Mouse (Mus musculus) layer of hippocampus, postnatal 10 days (tissue): Measurements from ENCODE around the gene Atp8a2. TPM values are rescaled to one million over a fixed set of nuclear protein-coding genes. Genes with fewer than 3 reads are reported as not detected.
"Not testable (repeated sequence)": the region's sequence is repeated elsewhere in the genome, so short reads cannot be mapped to it uniquely, and the experiment has no call there.

Experiments used
- DNase-seq, 2 experiments: peaks; one replicate each; pipeline ENCODE4 v3.0.0; 2021; ENCODE audit warnings: low spot score in 2 of 2
- total RNA-seq, 2 experiments: library from RNA; stranded (reverse); gene quantifications; 2 replicates each; pipeline ENCODE4 v1.2.3; 2021

The Atp8a2 gene
- total RNA-seq, 2 experiments from 2014 or later: 61.5 to 72.0 TPM

DNA sequence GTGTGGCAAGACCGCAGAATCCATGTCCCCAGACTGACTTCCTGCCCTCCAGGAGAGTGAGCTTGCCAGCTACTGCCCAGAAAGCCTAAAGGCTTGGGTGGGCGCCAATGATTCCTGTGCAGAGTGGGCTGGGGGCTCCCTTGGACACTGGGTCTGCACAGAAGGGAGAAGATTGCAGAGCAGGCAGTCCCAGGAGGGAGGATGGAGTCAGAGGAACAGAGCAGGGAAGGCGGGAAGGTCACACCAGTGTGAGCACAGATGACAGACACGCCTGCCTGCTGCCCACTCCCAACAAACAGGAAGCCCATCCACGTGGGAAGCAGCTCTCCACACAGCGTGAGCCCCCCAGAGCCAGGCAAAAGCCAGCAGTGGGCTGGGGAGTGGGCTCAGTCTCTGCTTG, 547.6 kb downstream of the Atp8a2 start:
- no peak for DNase-seq

DNA sequence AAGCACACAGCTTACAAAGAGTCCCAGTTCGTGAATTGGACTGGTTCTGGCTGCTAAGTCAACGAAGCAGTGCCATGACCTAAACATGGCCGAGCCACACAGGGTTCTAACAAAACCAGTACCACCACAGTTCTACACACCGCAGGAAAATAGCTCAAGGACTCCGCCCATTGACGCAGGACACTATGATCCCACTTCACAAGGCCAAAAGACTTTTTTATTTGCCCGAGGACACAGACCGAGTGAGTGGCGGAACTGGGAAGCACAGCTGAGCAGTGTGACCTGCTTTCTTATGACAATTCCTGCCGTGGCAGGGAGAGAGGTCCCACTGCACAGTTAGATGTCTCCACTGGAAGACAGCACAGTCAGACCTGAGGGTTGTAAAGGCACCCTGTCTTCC, 548.4 kb downstream of the Atp8a2 start:
- no peak for DNase-seq

DNA sequence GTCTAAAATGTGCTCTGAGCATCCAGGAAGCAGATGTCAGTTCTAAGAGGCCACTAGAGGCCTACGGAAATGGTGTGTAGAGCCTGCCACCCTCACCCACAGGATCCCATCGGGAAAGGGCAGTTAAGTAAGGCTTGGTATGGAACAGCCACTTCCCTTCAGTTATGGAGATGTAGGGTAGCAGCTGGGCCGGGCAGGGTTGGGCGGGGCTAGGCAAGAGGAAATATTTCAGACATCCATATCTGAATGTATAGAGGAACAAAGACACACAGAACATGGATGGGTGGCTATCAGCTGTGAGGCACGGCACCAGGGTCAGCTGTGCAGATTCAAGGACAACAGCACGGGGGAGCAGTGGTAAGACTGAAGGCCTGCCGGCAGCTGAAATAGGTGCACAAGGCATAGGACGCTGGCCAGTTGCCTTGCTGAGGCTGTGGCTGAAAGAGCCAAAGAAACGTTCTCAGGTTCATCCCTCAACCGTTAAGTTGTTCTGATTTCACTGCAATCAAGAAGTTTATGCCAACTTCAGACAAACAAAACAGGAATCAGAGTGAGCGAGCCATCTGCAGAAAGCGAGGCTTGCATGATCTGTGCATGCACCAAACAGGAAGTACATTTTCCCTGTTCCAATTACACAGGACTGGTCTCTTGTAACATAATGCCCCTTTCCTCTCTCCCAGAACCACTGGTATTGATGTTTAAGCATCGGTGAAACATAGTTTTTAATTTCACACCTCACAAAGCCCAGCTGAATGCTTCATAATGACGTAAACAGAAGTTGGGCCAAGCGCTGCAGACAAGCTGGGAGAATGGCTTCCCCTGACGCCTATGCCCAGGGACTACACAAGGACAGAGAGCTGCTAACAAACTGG, 549.9 kb downstream of the Atp8a2 start:
- DNase-seq: no peak

DNA sequence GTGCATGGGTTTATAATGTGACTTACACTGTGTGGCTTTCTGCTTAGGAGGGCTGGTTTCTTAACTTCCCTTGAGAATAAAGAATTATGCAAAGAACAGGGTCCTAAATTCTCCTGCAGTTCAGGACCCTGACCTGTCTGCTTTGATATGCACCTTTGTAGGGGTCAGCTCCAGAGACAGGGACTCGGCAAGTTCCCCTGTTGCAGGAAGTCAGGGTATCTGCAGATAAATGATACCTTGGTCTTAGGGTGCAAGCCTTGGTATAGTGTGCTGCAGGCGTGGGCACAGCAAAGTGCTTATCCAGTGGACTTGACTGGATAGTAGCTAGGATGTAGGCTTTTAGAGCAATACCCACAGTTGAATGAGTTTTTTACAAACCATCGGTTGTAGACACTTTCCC, 552.1 kb downstream of the Atp8a2 start:
- no peak for DNase-seq

DNA sequence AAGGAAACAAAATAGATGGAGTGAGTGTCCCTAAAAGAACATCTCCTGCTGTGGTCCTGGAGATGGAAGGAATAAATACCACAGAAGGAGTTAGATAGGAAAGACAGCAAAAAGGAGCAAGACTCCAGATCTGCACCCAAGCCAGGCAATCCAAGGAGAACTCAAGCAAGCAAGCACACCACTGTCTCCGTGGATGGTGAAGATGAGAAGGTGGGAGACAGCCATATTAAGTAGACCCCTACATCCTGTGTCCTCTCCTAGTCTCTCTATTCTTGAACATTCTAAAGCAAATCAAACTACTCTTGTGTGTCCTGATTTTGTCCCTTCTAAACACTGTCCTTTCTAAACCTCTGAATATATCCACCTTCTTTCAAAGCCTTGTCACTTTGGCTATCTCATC, 552.8 kb downstream of the Atp8a2 start:
- DNase-seq: no peak

DNA sequence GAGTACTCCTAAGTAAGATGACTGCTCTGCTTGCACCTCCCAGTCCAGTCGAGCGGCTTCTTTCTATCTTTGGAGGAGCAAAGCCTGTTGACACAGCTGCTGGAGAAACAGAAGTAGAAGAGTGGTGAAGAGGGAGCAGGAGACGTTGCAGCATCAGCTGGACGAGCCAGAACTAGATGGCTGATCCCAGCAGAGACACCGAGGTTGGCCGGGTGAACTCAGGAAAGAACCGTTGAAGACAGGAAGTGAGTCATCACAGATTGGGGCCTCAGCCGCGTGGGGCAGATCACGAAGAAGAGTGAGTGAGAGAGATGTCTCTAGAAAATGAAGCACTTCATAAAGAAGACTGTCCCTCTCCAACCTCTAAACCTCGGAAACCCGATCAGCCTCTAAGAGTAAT, 553.4 kb downstream of the Atp8a2 start:
- DNase-seq: no peak

DNA sequence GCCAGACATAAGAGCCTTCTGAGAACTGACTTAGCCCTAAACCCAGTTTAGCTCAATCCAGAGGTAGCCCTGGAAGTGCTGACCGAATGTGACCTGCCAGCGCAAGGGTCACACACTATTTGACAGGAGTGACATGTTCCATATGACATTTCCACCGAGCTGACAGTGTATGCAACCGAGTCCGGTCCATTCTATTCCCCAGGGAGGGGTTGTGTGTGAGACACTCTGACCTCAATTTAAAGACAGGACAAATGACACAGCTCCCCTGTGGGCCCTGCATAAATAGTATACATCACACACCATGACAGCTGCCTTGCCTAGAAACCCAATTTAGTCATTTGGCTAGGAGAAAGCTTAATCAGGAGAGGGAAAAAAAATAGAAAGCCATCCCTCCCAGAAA, 555.1 kb downstream of the Atp8a2 start:
- no peak for DNase-seq

DNA sequence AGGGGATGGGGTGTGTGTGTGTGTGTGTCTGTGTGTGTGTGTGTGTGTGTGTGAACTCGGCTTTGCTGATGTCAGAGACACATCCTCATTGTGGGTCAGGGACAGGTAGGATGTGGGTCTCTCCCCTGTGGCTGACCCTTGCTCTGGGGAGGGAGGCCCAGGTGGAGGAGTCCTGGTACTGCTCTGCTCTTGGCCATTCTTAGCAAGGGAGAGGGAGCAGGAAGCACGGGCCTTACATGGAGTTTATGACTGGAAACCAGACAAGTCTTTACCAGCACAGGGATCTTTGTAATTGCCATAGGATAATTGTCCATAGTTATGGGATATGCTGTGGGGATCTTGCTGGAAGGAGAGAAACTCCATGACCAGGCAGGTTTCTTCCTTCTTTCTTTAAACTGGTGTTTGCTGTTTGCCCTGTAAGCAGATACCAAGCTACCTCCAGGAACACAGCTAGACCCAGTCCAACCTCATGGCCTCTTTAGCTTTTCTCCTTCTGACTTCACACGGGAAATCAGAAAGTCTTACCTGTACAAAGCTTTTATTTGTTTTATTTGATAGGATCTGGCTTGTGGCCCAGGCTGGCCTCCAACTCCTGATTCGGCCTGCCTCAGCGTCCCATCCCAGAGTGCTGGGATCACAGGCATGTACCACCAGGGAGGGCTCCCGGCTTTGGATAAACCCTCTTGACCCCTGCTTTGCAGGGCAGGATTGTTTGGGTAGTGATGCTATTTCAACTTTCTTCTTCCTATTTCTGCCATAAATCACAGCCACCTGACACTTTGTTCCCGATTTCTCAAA, 557.9 kb downstream of the Atp8a2 start:
- DNase-seq: no peak

DNA sequence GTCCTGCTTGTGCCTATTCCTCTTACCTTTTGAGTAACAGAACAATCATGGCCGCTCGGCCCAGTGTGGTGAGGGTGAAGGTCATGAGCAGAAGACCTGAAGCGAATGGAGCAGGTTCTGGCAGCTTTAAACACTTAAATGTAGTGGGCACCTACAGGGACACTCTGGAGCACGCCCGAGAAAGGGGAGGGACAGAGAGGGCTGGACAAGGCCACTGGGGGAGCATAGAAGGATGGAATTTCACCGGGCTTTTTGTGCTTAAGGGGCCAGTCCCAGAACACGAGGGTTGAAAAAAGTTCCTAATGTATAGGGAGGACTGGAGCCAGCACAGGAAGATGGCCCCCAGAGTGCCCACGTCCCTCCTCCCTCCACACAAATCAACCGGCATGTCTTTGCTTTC, 563.0 kb downstream of the Atp8a2 start:
- DNase-seq: no peak

DNA sequence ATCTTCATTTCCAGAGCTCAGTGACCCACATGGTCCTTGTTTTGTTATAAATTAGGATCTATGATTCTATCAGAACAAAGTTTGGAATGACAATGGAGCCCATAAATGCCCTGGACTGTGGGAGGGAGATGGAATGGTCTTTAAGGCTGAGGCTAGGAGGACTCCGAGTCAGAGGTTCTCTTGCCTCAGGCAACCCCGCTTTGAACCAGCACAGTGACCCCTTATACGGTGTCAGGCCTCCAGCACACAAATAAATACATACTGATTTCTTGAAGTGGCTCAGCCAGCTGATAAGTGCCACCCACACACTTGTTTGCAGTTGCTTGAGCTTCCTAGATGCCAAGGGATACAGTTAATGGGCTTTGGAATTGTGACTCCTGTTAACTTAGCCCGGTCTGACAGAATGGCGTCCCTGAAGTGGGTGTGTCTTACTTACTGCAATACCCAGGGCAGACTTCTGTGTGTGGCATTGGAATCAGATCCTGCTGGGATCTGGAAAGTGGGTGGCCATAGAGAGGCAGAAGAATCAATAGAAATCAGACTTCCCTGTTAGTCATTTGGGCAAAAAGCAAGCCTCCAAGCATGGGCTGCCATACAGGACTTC, 563.6 kb downstream of the Atp8a2 start:
- no peak for DNase-seq

DNA sequence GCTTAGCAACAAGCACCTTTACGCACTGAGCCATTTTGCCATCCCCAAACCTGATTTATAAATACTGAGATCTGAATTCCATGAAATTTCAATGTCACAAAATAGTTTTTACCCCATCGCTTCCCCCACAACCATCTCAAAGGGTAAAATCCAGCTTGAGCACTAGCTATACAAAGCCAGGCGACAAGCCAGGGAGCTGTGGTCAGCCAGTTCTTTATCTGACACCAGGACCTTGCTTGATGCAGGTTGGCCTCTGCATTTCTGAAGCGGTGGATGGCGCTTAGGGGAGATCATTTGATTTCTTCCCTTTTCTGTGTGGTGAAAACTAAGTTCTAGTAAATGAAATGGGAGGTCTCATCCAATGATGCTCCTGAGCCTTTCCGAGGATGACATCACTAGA, 564.9 kb downstream of the Atp8a2 start:
- DNase-seq: no peak

DNA sequence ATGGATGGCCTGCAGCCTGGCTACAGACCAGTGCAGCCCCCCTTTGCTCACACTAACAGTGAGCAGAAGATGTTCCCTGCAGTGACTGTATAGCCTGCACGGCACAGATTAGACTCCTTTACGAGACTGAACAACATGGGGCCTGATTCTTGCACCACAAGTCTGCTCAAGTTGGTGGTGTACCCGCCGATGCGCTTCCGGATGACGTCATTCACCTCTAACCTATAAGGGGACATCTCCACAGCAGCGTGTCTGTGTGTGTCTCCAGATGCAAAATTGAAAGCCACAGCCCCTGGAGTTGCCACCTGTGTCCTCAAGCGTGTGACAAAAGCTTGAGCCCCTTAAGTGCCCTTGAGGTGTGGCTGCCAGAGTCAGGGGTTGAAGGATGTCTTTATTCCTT, 566.9 kb downstream of the Atp8a2 start:
- no peak for DNase-seq

DNA sequence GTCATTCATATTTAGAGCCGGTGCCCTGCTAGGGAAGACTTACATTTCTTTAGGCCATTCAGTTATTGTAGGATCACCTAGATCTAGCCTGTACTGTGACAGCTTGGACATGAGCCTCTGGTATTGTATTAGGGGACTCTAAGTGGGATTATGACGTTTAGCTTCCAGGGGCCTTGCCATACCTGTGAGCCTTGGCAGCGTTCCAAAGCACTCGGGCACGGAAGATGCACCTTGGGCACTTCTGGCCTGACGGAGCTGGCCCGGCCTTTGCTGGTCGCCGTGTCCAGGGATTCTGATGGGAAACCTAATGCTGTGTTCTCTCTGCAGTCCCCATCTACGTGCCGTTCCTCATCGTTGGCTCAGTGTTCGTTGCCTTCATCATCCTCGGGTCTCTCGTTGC, 567.7 kb downstream of the Atp8a2 start:
- no peak for DNase-seq

DNA sequence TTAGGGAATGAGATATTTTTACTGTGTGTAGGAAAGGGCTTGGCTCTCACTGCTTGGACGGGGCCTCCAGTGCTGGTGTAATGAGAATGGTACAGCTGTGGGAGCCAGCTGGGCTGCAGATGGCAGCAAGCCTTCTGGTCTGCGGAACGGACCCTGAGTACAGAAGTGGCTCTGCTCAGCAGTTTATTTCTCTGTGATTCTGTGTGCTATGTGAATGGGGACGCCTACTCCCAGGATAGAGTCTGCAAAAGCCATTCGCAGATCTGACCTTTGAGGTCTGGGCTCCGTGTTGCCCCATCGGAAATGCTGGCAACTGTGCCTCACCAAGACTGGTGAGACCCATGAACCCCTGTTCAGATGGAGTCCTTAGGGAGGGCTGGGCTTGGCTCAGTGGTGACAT, 569.2 kb downstream of the Atp8a2 start:
- peak; percentile 38 to 51 for DNase-seq

DNA sequence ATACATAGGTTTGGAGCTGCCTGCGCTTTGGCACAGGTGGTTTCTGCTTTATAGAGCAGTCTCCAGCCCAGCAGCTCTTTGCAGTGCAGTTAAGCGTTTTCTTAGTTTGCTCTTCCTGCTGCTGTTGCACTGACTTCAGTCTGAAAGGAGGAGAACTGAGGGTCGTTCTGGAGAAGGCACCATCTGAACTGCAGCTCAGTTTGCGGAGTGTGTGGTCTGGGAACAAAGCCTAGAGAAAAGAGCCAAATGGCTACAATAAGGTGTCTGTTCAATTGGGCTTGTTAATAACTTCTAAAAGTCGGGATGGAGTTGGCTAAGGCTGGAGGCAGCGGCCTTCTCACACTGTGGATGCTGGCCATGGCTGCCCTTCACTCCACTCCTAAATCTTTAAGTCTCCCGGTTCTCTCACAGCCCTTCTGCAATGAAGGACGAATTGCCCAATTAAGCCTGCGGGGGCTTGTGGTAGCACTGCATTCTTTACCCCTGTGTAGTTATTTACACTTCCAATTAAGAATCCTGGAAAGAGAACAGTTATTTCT, 569.8 kb downstream of the Atp8a2 start:
- no peak for DNase-seq

DNA sequence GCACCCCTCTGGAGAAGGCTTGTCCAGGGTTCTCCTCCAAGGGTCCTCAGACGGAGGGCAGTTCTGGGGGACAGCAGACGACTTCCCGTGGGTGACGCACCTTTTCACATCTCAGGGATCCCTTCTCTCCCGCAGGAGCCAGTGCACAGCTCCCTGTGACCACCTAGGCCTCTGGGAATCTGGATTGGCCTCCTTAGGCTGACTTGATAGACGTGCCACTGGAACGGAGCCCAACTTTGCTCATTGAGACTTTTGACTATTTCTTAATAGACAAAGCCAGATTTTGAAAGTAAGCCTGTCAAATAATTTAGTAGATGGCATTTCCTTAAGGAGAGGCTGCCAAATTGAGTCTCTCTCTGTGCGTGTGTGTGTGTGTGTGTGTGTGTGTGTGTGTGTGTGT, 570.3 kb downstream of the Atp8a2 start:
- peak in 1 of 2 experiments; percentile 32 for DNase-seq

DNA sequence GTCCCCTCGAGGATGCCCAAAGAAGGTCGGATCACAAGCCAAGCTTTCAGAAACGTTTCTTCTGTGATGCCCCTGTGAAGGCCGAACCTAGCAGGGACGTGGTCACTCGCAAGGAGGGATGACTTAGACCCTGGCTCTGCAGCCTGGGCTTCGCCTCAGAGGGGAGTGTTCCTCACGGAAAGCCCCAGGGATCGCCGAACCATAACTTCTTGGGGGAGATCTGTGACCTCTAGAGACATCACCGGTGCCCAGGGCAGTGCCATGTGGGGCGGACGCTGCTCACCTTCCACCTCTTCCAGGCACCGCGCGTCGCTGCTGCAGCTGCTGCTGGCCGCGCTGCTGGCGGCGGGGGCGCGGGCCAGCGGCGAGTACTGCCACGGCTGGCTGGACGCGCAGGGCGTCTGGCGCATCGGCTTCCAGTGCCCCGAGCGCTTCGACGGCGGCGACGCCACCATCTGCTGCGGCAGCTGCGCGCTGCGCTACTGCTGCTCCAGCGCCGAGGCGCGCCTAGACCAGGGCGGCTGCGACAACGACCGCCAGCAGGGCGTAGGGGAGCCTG, 571.1 kb downstream of the Atp8a2 start:
- DNase-seq: peak; percentile 42 to 47

DNA sequence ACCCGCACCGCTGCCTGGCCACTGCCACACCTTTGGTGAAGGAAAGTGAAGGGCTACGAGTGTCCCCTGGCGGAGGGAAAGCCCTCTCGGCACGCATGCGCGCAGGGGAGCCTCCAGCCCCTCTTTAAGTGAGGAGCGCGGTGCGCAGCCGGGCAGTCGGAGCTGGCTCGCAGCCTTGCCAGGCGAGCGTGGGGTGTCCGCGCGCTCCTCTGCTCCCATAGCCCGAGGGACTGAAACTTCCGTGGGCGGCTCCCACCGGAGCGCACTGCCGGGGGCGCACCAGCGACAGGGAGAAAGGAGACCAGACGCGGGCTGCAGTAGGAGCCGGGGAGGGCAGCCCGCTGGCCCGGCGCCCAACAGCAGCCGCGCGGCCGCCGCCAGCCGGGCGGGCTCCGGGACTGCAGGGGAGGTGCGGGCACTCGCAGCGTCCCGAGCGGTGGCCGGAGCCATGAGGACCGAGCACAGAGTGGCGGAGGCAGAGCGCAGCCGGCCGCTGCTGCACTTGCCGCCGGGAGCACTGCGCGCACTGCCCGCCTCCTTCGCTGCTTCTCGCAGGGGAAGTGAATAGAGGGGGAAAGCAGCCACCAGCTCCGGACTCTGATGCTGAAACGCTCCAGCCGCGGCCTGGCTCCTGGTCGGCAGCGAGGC, 571.7 kb downstream of the Atp8a2 start, which contains the start of gene Shisa2:
Gene Shisa2 (plus strand): TSS at position 151 of the 648 bp plus-strand sequence.
- DNase-seq: peak; percentile 74 to 81

DNA sequence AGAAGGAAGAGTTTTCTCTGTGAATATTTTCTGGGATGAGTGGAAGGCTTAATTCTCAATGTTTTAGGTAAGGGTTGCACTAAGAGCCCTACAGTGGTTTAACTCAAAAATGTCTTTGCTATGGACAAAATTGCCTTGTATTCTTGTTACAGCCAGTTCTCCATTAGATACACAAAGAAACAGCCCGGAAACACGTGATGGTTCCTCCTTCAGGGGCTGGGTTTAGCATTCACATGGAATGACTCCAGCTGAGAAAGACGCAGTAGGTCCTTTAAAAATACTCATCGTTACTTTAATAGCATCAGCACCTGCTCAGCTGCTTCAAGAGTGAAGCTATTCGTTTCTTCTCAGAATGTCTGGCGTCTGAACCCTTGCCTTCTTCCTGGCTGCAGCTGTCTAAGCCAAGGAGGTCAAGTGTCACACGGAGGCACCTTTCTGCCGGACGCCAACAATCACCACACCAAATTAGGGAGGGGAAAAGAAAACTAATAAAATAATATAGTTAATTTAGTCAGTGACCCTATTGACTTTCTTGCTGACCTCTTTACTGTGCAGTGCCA, 572.6 kb downstream of the Atp8a2 start:
- DNase-seq: no peak

DNA sequence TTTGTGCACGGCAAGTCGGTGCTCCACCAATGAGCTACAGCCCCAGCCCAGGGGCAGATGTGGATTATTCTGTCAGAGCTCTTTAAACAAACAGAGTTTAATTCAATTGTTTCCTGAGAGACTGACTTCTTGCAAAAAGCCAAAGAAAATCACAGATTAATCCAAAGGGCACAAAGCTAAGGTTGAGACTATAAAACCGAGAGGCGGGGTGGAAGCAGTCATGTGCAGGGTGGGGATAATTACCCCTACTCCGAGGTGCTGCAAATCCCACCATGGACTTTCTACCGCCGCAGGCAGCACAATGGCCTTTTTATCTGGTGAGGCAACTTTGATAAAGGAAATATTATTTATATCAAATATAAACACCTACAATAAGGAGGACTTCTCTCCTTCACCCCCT, 580.2 kb downstream of the Atp8a2 start:
- DNase-seq: no peak

DNA sequence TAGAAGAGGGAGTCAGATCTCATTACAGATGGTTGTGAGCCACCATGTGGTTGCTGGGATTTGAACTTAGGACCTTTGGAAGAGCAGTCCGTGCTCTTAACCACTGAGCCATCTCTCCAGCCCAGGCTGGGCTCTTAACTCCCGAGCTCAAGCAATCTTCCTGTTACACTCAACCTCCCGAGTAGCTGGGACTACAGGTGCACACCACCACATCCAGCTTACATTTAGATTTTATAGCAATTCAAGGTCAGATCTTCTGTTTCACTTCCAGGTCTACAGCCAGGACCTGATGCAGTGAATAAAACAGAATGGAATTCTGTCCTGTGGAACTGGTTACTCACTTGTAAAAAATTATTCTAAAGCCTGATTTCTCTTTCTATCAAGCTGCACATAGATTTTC, 582.8 kb downstream of the Atp8a2 start:
- DNase-seq: not testable (repeated sequence)
